Mouse (Mus musculus) heart, postnatal 0 days (tissue): ENCODE results near the gene Hexdc. TPM values are rescaled to one million over a fixed set of nuclear protein-coding genes. Genes with fewer than 3 reads are reported as not detected.
A peak's percentile ranks its signal among the peaks of the same experiment; 100 is the strongest.

Experiments used
- ATAC-seq: fragments of 200-750 bp; cut with Nextera tagmentation; 2 replicates; pipeline ENCODE4 v1.8.0; 2017; ENCODE audit warnings: low read depth, moderate number of reproducible peaks, moderate library complexity; ENCODE audit not compliant: insufficient read depth
- DNase-seq: peaks from one replicate; pipeline ENCODE4 v3.0.0-alpha.2; 2016; ENCODE audit warnings: low spot score
- H3K27ac ChIP-seq: fragments of 300-500 bp; sonication (generic); 2 replicates; pipeline ENCODE4 v1.5.1; 2014; ENCODE audit warnings: low read depth, mild to moderate bottlenecking
- H3K27me3 ChIP-seq: fragments of 300-500 bp; sonication (generic); 2 replicates; pipeline ENCODE4 v1.6.1; 2014; ENCODE audit warnings: low read length, mixed read lengths; ENCODE audit not compliant: control insufficient read depth, insufficient read depth
- H3K36me3 ChIP-seq: fragments of 300-500 bp; sonication (generic); replicated peaks from 2 replicates; pipeline ENCODE4 v1.6.1; 2014; ENCODE audit warnings: low read length, mixed read lengths; ENCODE audit not compliant: control insufficient read depth, insufficient read depth
- H3K4me1 ChIP-seq: fragments of 300-500 bp; sonication (generic); 2 replicates; pipeline ENCODE4 v1.6.1; 2014; ENCODE audit warnings: antibody characterized with exemption; ENCODE audit not compliant: control insufficient read depth, insufficient read depth
- H3K4me2 ChIP-seq: fragments of 300-500 bp; sonication (generic); 2 replicates; pipeline ENCODE4 v1.6.1; 2014; ENCODE audit warnings: low read depth, mild to moderate bottlenecking, low read length, moderate library complexity
- H3K4me3 ChIP-seq: fragments of 300-500 bp; sonication (generic); 2 replicates; pipeline ENCODE4 v1.5.1; 2014; ENCODE audit warnings: low read depth, low read length
- H3K9ac ChIP-seq: fragments of 300-500 bp; sonication (generic); replicated peaks from 2 replicates; pipeline ENCODE4 v1.6.1; 2014; ENCODE audit warnings: low read depth, low read length, mixed read lengths
- H3K9me3 ChIP-seq: fragments of 300-500 bp; sonication (generic); replicated peaks from 2 replicates; pipeline ENCODE4 v1.6.1; 2016; ENCODE audit warnings: low read length; ENCODE audit not compliant: control insufficient read depth
- CTCF ChIP-seq: IDR thresholded peaks from 2 replicates; pipeline ENCODE4 v1.5.1; 2016; ENCODE audit warnings: antibody characterized with exemption, control low read depth, low read depth
- EP300 ChIP-seq: IDR thresholded peaks from 2 replicates; pipeline ENCODE4 v1.6.1; 2016; ENCODE audit warnings: antibody characterized with exemption, low read depth
- WGBS: fragments of 180-500 bp; shearing (Covaris S2); extraction: QIAGEN DNeasy Blood & Tissue Kit; methylation state at CpG from one replicate; pipeline ENCODE4 v1.1.7; 2014; 5-methylcytosine and 5-hydroxymethylcytosine counted together
- polyA plus RNA-seq: library from polyadenylated mRNA; unstranded; fragments of >200 nt; fragmentation: Nextera tagmentation; extraction: Ambion mirVana; gene quantifications from 2 replicates; pipeline ENCODE4 v1.2.1, GENCODE M21; 2015
- total RNA-seq: library from RNA; depleted of rRNA; stranded (reverse); fragments of >200 nt; gene quantifications from 2 replicates; pipeline ENCODE4 v1.2.3, GENCODE M21; 2014; ENCODE audit warnings: low replicate concordance

Gene Hexdc
- total and polyA plus RNA-seq, 2 experiments from 2014 or later = 6.4 to 36.6 TPM

- peak; percentile 69 for TF ChIP-seq CTCF
- TF ChIP-seq EP300 = no peak
- Histone ChIP-seq H3K9me3 (no peaks in the 10 kb centered on the region), H3K27ac (peak within 1 kb of the TSS; percentile 99), H3K36me3 (peaks cover 8% of the 10 kb centered on the region), H3K4me2 (peak within 1 kb of the TSS; percentile 73), H3K9ac (peak within 1 kb of the TSS; percentile 73), H3K4me1 (peaks cover 19% of the 10 kb centered on the region), H3K27me3 (no peaks in the 10 kb centered on the region), H3K4me3 (peak within 1 kb of the TSS; percentile 76)
- DNase-seq (peak; percentile 100), ATAC-seq (peak; percentile 99)
- WGBS = under 1% methylated on average over 50 of the region's 50 CpGs
These were observed 32.5 kb downstream of the Hexdc start, which contains the start of gene Narf for GRCm38 (mm10) chr11:121236564-121237344. Gene Narf (plus strand): TSS chr11:121237253.

- H3K27ac ChIP-seq = peak overlapping the region; percentile 99
- ATAC-seq (peak; percentile 21), DNase-seq (peak; percentile 50)
- H3K4me1 ChIP-seq = peaks cover 19% of the 10 kb centered on the region
- peaks cover 15% of the 10 kb centered on the region for H3K36me3 ChIP-seq
- peak overlapping the region; percentile 76 for H3K4me3 ChIP-seq
- TF ChIP-seq CTCF (peak; percentile 42), EP300 (0 out of 2 replicates have a peak, but pooled peaks have one; percentile 19)
- H3K9me3 ChIP-seq = no peaks in the 10 kb centered on the region
- peak overlapping the region; percentile 73 for H3K9ac ChIP-seq
- H3K27me3 ChIP-seq = no peaks in the 10 kb centered on the region
- WGBS = 2% methylated on average over 28 of the region's 28 CpGs
- H3K4me2 ChIP-seq = peak overlapping the region; percentile 73
These were observed 33.3 kb downstream of the Hexdc start for GRCm38 (mm10) chr11:121237345-121238128.

- no peak overlapping the region for H3K27ac ChIP-seq
- no peak for ATAC-seq
These were observed 35.4 kb downstream of the Hexdc start for GRCm38 (mm10) chr11:121239669-121240068.

GRCm38 (mm10) chr11:121250196-121250595 lies 46.0 kb downstream of the Hexdc start:
- Histone ChIP-seq H3K4me2 (no peak overlapping the region), H3K9me3 (no peaks in the 10 kb centered on the region), H3K36me3 (peaks cover 98% of the 10 kb centered on the region), H3K4me3 (no peak overlapping the region), H3K27ac (no peak overlapping the region), H3K27me3 (no peaks in the 10 kb centered on the region), H3K4me1 (no peaks in the 10 kb centered on the region), H3K9ac (no peak overlapping the region)
- DNase-seq = no peak
- ATAC-seq = no peak
- 74% methylated on average over 8 of the region's 8 CpGs for WGBS
- TF ChIP-seq EP300 (no peak), CTCF (no peak)

More at GRCm38 (mm10) chr11:121239669-121240068, 35.4 kb downstream of the Hexdc start:
- no peak for DNase-seq
- Histone ChIP-seq H3K4me1 (peaks cover 19% of the 10 kb centered on the region; the same call in 1 of the 2 replicates), H3K27me3 (no peaks in the 10 kb centered on the region), H3K4me2 (no peak overlapping the region), H3K9me3 (no peaks in the 10 kb centered on the region), H3K4me3 (no peak overlapping the region), H3K9ac (no peak overlapping the region), H3K36me3 (peaks cover 35% of the 10 kb centered on the region)
- TF ChIP-seq EP300 (no peak), CTCF (no peak)
- 56% methylated on average over 2 of the region's 2 CpGs for WGBS

- H3K9me3 ChIP-seq = no peaks in the 10 kb centered on the region
- peak within 1 kb of the TSS; percentile 83 for H3K27ac ChIP-seq
- H3K4me2 ChIP-seq = peak within 1 kb of the TSS; percentile 87
- peak within 1 kb of the TSS; percentile 94 for H3K9ac ChIP-seq
- H3K4me3 ChIP-seq = peak within 1 kb of the TSS; percentile 98
- no peak for TF ChIP-seq CTCF
- TF ChIP-seq EP300 = no peak; the same call in 1 of the 2 replicates
- peak; percentile 98 for ATAC-seq
- peaks cover 22% of the 10 kb centered on the region for H3K36me3 ChIP-seq
- DNase-seq = peak; percentile 91
- under 1% methylated on average over 76 of the region's 91 CpGs for WGBS
- no peaks in the 10 kb centered on the region for H3K27me3 ChIP-seq
- H3K4me1 ChIP-seq = peaks cover 15% of the 10 kb centered on the region
These were observed 55.2 kb downstream of the Hexdc start, which contains the start of gene Foxk2 for GRCm38 (mm10) chr11:121259160-121260100. Gene Foxk2 (plus strand): TSS chr11:121259990.
